Mouse (Mus musculus): ENCODE measurements around the gene Gsg1l2. TPM values are rescaled to one million over a fixed set of nuclear protein-coding genes. Genes with fewer than 3 reads are reported as not detected.

Gsg1l2 gene
- total RNA-seq (2021), result not detected

DNA sequence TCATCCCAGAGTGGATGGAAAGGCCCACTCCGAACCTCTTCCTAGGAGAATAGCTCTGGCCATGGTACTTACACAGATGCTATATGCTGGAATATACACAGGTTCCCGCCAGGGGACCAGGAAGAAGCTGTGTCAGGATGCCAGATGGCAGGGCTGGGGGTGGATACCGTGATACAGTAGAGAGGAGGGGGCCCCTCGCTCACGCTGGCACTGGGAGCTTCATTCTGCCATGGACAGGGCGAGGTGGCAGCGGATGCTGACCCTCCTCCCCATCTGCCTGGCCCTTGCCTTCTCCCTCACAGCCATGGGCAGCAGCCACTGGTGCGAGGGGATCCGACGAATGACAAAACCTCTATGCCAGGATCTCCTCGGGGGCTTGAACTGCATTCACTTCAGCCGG, at the start of gene Gsg1l2:
Gene Gsg1l2, plus strand, starts transcription at position 230 of the 400 bp plus-strand sequence.
- DNase-seq, result no peak

DNA sequence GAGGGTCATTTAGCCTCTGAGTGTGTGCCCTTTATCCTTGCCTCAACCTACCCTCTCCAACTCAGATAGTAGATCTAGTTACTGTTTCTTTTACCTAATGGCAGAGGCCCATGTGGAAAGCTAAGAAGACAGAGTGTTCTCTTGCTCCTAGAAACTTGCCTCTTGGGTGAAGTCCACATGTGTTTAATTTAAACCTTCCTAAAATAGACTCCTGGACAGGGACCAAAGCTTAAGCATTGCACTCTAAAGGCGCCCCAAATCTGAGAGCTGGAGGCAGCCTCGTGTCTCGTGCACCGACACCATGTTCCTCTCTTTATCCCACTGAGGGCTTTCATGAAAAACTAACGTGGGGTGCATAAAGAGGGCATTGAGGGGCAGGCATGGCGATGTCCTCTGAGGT, 47.3 kb upstream of the Gsg1l2 start:
- DNase-seq, result no peak

DNA sequence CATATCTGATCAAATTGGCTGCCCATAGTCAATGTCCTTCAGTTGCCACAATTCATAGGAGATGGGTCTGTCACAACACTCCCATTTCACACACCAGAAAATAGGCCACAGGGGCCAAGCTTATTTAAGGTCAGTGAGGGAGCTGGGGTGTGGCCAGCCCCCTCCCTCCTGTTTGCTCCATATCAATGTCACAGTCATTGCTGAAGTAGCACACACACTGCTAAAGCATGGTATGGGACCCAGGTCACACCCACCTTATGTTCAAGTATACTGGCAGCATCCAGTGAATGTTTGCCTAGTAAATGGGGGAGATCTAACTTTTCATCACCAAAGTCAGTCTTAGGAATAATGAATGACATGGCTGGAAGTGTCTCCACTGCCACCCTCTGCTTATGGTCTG, 45.7 kb upstream of the Gsg1l2 start:
- no peak for DNase-seq

DNA sequence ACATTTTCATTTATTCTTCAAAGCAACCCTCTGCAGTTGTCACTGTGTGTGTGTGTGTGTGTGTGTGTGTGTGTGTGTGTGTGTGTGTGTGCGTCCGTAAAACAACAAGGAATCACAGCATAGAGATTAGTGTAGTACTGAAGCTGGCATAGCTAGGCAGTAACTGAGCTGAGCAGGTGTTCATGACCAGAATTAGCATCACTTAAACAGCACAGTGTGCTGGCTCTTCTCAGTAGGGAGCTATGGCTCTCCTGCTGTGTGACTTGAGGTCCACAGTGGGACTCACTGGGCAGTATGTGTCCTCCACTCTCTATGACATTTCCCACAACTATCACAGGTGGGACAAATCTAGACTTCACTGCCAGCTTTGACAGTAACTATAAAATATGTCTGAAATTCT, 43.4 kb upstream of the Gsg1l2 start:
- no peak for DNase-seq

DNA sequence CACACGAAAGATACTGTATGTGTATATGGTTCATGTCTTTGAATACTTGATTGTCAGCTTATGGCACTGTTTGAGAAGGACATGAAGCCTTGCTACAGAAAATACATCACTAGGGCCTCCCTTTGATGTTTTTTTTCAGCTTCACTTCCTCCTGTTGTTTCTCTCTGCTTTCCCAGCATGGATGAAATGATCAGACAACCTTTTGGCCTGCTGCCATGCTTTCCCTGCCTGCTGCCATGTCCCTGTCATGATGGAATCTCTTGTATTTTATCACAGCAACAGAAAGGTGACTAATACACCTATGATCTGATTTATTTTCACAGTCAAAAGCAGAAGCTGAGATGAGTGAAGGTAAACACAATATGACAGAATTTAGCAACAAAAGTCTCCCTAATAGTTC, 40.7 kb upstream of the Gsg1l2 start:
- no peak for DNase-seq

DNA sequence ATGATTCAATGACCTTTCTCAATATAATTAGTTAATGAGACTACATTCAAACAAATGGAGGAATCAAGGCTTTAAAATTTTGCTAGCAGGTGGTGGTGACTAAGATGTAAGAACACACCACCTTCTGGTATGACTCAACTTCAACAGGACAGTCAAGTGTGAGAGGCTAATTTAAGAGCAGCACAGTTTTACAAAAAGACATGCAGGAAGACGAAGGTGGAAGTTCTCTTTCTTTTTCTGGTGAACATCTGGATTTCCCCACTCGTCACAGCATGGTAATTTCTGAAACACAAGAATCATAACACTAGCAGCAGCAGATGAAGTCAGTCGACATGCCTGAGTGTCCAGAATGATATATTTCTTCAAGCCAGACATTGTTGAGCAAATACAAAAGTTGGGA, 39.8 kb upstream of the Gsg1l2 start:
- DNase-seq, result no peak

DNA sequence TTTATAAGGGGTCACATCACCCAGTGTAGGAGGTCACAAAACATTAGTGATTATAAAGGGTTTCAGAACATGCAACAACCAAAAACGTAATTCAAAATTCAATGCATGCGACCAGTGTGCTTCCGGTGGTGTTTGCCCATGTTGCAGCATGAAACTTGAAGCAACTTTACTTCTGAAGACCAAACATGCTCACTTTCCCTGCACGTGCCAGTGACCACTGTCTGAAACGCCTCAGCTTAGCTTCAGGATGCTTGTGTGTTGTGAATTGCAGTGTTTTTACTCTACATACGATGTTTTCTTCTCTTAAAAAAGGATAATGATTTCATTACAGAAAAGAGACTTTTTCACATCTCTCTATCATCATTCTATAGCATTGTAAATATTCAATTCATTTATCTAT, 36.1 kb upstream of the Gsg1l2 start:
- no peak for DNase-seq

DNA sequence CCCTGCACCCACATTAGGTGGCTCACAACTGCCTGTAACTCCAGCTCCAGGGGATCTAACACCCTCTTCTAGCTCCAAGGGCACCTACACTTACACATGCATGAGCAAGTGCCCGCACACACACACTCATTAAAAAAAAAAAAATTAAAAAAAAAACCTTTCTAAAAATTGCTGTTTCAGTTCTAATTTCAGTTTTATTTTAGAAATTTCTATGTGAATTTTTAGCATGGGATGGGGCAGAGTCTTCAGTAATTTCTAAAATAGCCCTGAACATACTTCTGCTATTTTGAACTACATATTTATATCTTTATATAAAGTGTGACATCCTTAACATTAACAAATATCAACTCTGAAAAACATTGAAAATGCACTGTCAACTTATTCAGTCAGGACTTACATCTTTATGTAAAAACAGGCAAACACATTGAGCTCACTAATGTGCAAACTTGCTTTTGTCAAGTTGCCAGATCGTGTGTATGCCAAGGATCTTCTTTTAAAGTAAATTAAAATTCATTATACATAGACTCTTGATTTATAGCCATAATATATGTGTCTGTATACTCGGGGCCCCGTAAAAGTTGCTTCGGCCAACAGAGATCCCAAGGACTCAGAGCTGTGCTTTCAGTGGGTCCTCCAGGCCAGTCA, 35.4 kb upstream of the Gsg1l2 start:
- DNase-seq, result no peak

DNA sequence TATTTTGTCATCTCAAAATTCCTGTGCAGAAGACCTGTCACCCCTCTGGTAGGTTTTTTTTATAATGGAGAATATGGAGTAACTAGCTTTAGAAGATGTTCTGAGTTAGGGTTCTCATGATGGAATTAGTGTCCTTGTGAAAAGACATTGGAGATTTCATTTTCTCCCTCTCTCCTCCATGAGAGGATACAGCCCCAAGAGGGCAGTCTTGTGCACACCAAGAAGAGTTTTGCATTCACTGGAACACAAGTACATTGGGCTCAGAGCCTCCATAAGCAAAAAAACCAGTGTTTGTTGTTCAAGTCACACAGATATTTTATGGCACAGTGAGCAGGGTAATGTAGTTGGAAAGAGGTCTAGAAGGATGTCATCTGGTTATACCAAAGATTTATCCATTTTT, 32.8 kb upstream of the Gsg1l2 start:
- DNase-seq, result no peak

DNA sequence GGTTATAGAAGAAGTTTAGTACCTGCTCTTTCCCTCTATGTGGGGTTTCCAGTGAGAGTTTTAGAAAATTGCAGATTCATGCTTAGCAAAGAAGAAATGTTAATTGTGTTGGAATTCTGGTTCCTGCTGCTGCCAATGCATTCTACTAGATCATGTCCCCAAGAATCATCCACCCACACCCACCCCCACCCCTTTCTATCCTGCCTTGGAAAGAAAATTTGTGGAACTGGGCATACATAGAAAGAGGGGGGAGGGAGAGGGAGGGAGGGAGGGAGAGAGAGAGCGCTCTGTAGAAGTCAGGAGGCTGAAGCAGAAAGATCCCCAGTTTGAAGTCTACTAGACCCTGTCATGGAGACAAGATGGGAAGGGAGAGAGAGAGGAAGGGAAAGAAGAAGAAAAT, 18.1 kb upstream of the Gsg1l2 start:
- DNase-seq, result no peak

DNA sequence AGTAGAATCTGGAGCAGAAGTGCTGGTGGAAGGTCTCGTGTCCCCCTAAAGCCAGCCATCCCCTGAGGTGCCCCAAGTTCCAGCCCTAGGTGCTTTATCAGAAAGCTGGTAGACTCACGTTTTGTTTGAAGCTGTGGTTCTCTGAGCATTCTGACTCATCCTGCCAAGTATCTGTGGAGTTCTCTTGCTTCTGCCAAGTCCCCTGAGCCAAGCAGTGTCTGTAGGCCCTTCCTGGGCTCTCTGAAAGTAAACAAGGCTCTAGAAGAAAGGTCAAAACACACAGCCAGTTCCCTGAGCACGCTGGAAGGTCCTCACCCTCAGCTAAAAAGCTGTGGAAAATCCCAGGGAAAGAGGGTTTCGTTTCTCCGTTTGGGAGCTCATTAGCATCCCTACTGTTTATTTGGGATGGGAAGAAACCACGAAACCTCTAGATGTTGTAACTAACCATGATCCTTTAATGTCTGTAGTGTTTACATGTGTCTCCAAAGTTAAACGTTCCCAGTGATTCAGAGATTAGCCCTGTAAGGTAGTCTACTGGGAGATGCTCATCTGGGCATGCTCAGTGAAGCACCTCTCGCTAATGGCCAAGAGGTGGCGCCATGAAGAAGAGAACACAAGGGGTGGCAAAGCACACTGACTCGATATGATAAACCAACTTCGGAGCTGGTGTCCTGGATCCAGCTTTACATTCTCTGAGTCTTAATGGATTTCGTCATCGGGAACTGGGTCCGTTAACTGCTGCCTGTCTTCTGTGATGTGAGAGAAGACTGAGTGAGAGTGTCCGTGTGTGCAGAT, 16.8 kb upstream of the Gsg1l2 start:
- no peak for DNase-seq

DNA sequence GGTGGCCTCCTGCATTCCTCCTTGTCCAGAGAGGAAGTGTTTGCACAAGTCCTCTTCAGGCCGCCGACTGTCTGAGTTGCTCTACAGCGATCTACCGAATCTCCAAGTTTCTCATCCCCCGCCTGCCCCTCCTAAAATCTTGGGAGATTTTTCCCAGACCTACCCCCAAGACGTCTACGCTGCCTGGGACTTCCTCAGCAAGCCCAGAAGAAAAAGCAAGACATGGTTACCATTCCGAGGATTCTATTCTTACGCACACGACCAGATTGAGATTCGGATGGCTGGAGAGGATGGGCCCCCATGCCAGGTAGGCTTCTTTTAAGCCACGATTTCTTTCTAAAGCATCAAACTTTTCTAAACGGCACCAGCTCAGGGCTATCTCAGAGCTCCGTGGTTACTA, 3.4 kb upstream of the Gsg1l2 start, which contains the start of gene Glp2r:
Gene Glp2r, minus strand, starts transcription at position 101 of the 400 bp plus-strand sequence.
- DNase-seq, result no peak

DNA sequence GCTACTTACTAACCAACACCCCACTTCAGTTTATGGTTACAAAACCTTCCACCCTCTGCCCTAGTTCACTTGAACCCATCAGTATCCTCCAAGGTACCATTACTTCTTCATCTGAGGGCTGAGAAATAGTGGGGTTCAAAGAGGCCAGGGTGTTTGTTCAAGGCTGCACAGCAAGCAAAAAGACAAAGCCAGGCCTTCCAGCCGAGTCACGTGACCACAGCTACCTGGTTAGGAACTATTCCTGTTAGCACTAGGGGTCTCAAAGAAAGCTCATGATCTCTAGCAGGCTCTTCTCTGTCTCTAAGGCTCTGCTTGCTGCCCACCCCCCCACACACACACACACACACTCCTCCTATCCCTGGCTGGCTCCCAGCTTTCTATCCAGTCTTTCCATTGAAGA, 2.7 kb upstream of the Gsg1l2 start:
- no peak for DNase-seq

DNA sequence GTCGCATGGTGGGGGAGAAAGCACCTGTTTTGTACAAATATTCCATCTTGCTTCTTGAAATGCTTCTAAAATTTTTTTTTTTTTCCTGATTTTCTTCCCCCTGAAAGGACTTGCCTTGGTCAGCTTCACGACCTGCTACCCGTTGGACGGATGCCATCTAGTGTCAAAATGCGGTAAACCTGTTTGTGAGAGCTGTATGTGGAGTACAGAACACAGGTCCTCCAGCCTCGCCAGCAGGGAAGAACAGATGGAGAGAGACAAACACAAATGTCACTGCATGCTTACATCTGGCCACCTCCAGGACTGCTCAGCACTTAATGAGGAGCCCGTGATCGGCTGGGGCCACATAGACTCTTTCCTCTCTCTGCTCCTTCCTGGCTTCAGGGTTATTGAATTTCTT, 1.8 kb upstream of the Gsg1l2 start:
- DNase-seq, result peak; percentile 37 to 55

DNA sequence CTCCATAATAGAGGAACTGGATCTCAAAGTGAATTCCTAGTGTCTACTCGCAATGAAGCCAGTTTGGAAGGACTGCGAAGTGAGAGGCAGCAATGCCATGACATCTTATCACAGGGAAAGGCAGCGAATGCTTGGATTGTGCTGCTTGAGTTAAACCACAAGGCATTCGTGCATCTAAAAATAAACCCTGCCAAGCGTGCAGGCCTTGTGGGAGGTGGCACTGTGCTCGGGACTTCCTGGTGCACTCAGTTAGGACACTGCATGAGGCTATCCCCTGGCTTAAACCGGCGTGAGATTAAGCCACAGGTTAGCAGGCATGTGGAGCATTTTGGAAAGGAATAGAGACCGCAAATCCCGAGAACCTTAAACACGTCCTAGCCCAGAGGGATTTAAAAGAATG, 15.8 kb downstream of the Gsg1l2 start:
- no peak for DNase-seq

DNA sequence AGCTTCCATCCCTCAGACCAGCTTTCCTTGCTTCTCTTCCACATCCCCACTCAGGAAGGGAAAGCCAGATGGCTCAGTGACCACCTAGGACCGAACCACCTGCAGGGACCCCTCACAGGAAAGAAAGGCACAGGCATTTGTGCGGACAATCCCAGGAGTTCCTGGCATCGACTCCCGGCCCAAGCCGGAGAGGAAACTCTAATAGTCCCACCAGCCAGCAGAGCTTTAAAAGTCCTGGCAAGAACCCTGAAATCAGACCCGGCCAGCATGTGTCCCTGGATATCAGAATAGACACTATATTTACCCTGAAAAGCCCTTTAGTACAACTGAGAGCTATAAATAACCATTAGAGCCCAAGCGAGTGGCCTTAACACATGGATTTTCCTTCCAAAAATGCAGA, 23.5 kb downstream of the Gsg1l2 start, which contains the start of gene Dhrs7c:
Gene Dhrs7c, plus strand, starts transcription at position 257 of the 400 bp plus-strand sequence.
- no peak for DNase-seq

DNA sequence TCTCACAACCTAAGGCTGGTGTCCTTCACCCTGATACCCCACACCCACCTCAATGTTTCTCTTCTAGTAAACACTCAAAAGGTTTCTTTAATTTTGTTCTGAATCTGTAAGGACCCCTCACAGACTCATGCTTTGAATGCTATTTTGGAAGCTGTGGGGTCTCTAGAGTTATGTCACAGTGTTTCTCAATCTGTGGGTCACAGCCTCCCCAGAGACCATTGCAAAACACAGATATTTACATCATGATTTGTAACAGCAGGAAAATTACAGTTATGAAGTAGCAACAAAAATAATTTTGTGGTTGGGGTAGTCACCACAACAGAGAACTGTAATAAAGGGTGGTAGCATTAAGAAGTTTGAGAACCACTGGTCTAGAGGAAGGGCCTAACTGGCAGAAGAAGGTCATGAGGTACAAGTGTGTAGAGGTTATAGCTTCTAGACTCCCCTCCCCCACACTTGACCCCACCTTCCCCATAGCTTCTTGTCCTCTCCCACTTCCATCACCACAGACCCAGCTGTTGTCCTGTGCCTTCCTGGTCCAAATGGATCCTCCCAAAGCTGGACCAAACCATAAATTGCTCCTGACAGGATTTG, 25.8 kb downstream of the Gsg1l2 start:
- no peak for DNase-seq

DNA sequence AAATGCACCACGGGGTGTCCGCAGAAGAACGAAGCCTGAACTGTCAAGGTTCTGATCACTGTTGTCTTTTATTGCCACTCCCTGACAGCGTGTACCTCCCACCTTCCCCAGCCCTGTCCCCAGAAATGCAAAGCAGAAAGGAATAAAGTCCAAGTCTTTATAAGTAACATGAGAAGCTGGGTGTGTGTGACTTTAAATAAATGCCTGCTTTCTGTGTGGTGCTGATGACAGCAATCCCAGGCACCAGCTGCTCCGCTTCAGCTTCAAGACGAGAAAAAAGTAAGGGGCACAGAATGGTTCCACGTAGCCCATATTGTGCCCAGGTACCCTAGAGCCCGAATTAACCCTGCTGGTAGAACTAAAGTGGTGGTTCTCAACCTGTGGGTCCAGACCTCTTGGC, 26.8 kb downstream of the Gsg1l2 start:
- DNase-seq, result no peak

DNA sequence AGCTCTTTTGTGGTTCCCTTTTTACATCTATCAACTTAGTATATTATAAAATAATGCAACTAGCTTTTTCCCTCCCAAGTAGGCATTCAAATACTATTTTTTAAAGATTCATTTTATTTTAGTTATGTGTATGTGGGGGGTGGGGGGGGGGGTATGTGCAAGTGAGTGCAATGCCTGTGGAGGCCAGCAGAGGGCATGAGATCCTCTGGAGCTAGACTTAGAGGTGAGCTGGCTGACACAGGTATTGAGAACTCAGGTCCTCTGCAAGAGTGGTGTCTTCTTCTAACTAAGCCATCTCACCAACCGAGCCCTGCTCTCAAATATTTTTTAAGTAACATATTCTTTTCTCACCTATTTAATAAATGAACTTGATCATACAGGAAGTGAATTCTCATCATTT, 31.1 kb downstream of the Gsg1l2 start:
- no peak for DNase-seq

DNA sequence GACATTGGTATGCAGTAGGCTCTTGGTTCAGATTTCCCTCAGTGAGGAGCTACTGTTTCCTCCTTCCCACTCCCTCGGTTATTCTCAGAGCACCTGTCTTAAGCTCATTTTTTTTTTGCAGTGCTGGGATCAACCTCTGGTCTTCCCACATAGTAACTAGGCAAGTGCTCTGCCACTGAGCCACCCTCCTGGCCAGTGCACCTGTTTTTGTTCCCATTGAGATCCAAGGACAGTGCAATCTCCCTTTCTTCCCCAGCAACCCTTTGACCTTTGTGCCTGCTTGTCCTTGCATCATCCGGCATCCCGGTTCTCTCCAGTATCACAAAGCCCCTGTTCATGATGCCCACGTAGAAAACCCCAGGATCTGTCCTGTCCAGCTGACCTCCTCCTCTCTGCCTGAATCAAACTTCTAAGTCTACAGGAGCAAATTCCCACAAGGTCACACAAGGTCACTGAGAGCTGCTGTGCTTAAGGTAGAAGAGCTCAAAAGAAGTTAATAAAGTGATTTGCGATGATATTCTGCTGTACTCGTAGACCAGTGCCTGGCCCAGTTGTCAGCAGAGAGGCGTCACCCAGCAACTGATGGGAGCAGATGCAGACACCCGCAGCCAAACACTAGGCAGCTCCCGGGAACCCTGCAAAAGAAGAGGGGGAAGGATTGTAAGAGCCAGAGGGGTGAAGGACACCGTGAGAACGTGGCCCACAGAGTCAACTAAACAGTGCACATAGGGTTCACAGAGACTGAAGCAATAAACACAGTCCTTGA, 32.6 kb downstream of the Gsg1l2 start:
- no peak for DNase-seq

DNA sequence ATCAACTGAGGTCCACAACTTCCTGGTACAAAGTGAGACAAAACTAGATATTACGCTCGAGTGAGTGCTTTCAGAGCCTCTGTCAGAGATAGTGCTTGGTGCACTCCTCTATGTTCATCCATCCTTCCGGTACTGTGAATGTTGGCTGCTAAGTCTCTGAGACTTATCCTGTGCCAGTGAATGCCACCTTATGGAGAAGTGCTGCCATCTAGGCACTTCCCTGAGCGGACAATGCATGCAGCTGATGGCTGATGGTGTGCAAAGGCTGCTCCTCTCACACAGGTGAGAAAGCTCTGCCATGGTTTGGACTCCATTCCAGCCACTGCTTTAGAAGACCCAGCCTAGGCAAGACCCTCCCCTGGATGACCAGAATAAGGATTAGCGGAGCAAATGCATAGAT, 33.6 kb downstream of the Gsg1l2 start:
- no peak for DNase-seq

DNA sequence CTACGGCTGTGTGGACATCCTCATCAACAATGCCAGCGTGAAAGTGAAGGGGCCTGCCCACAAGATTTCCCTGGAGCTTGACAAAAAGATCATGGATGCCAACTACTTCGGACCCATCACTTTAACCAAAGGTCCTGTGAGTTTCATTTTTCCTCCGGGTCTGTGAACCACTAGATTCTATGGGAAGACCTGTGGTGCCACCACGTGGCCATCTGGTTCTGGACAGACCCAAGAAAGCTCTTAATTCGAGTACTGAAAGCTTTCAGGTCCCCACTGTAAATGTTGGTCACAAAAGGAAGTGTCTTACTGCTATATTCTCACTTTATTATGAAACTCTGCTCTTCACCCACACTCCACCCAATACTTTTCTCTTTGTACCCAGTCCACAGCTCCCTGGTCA, 37.1 kb downstream of the Gsg1l2 start:
- no peak for DNase-seq

DNA sequence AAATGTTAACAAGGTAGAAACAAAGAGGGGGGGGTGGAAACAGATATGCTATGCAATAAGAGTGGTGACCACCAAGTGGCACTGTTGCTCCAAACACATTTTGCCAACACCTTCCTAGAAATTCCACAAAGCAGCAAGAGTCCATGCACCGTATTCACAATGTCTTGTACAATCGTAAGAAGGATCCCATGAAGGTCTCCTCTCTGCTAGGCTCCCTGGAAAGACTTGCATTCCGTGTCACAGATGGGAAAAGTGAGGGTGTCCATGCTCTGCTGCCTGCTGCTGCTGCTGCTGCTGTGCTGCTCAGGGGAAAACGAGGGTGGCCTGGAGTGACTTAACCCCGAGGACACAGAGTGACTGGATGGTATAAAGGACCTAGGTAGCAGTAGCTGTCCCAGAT, 45.2 kb downstream of the Gsg1l2 start:
- DNase-seq, result peak in 1 of 2 experiments; percentile 22
